Mouse (Mus musculus): ENCODE results near the gene Frmd5. TPM values are rescaled to one million over a fixed set of nuclear protein-coding genes. Genes with fewer than 3 reads are reported as not detected.

The Frmd5 gene
- polyA plus RNA-seq, 1 experiment from 2014 or later = 2.8 TPM

DNA sequence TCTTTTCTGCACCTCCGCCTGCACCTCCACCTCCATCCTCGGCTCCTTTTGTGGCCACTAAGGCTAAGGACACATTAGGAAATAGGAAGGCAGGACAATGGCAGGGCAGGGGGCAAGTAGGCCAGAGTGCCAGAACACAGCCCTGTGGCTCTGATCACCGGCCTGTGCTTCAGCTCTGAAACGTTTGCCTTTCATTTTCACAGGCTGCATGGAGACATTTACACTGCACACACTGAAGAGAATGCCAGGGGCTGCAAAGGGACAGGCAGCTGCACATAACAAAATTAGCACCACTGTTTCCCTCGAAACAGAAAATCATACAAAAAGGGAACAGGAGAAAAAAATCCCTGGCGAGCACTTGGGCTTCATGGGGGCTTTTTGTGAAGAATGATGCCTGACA is 107.6 kb downstream of the Frmd5 start:
- no peaks in the 10 kb centered on the region for H3K36me3 ChIP-seq (ENCODE audit: insufficient read depth)
- DNase-seq (no peak), ATAC-seq (ENCODE audit: insufficient read depth) (no peak)
- no peak overlapping the region for H3K4me3 ChIP-seq (ENCODE audit: low read depth, low read length)
- H3K9ac ChIP-seq = no peak overlapping the region
- no peaks in the 10 kb centered on the region for H3K27me3 ChIP-seq (ENCODE audit: insufficient read depth, low read length)
- TF ChIP-seq CTCF (IDR thresholded peaks at IDR 0.05; ENCODE audit: low read depth) = no peak
- 56% methylated on average over 6 of the region's 6 CpGs for WGBS
- no peak overlapping the region for H3K4me2 ChIP-seq
- H3K9me3 ChIP-seq (ENCODE audit: low read depth, low read length) = no peaks in the 10 kb centered on the region
- H3K27ac ChIP-seq (ENCODE audit: low read depth) = no peak overlapping the region
- no peaks in the 10 kb centered on the region for H3K4me1 ChIP-seq (ENCODE audit: insufficient read depth)

GRCm38 (mm10) chr2:121695436-121695835 is 111.5 kb downstream of the Frmd5 start:
- Histone ChIP-seq H3K4me3 (ENCODE audit: low read depth, low read length) (no peak overlapping the region), H3K9me3 (ENCODE audit: low read depth, low read length) (no peaks in the 10 kb centered on the region), H3K27ac (ENCODE audit: low read depth) (no peak overlapping the region), H3K27me3 (ENCODE audit: insufficient read depth, low read length) (no peaks in the 10 kb centered on the region), H3K4me1 (ENCODE audit: insufficient read depth) (no peaks in the 10 kb centered on the region), H3K9ac (no peak overlapping the region), H3K36me3 (ENCODE audit: insufficient read depth) (no peaks in the 10 kb centered on the region), H3K4me2 (no peak overlapping the region)
- peak; percentile 18 for DNase-seq
- ATAC-seq (ENCODE audit: insufficient read depth) = no peak
- peak; percentile 55 for TF ChIP-seq CTCF (IDR thresholded peaks at IDR 0.05; ENCODE audit: low read depth)
- 76% methylated on average over 10 of the region's 10 CpGs for WGBS

DNA sequence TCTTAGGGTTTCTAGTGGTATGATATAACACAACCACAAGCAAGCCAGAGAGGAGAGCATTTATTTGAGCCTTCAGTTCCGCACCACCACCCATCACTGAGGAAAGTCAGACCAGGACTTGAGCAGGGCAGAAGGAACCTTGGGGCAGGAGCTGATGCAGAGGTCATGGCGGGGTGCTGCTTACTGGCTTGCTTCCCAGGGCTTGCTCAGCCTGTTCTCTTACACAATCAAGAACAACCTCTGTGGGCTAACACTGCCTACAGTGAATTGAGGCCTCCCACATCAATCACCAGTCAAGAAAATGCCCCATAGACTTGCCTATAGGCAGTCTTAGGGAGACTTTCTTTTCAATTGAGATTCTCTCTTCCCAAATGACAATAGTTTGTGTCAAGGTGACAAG is 118.8 kb downstream of the Frmd5 start:
- 58% methylated on average over 2 of the region's 2 CpGs for WGBS
- no peak for ATAC-seq (ENCODE audit: insufficient read depth)
- H3K9me3 ChIP-seq (ENCODE audit: low read depth, low read length) = no peaks in the 10 kb centered on the region

GRCm38 (mm10) chr2:121683606-121684005 is 123.3 kb downstream of the Frmd5 start:
- no peaks in the 10 kb centered on the region for H3K9me3 ChIP-seq (ENCODE audit: low read depth, low read length)
- H3K9ac ChIP-seq = no peak overlapping the region
- no peaks in the 10 kb centered on the region for H3K27me3 ChIP-seq (ENCODE audit: insufficient read depth, low read length)
- no peak for TF ChIP-seq CTCF (IDR thresholded peaks at IDR 0.05; ENCODE audit: low read depth)
- H3K4me2 ChIP-seq = no peak overlapping the region
- H3K4me1 ChIP-seq (ENCODE audit: insufficient read depth) = no peaks in the 10 kb centered on the region
- ATAC-seq (ENCODE audit: insufficient read depth) (no peak), DNase-seq (no peak)
- no peak overlapping the region for H3K27ac ChIP-seq (ENCODE audit: low read depth)
- 88% methylated on average over 8 of the region's 8 CpGs for WGBS
- H3K36me3 ChIP-seq (ENCODE audit: insufficient read depth) = no peaks in the 10 kb centered on the region
- H3K4me3 ChIP-seq (ENCODE audit: low read depth, low read length) = no peak overlapping the region

More for the DNA sequence above, 118.8 kb downstream of the Frmd5 start:
- Histone ChIP-seq H3K4me3 (ENCODE audit: low read depth, low read length) (no peak overlapping the region), H3K36me3 (ENCODE audit: insufficient read depth) (no peaks in the 10 kb centered on the region), H3K9ac (no peak overlapping the region), H3K27me3 (ENCODE audit: insufficient read depth, low read length) (no peaks in the 10 kb centered on the region), H3K27ac (ENCODE audit: low read depth) (no peak overlapping the region), H3K4me2 (no peak overlapping the region), H3K4me1 (ENCODE audit: insufficient read depth) (no peaks in the 10 kb centered on the region)
- TF ChIP-seq CTCF (IDR thresholded peaks at IDR 0.05; ENCODE audit: low read depth) = no peak
- peak; percentile 6 for DNase-seq

DNA sequence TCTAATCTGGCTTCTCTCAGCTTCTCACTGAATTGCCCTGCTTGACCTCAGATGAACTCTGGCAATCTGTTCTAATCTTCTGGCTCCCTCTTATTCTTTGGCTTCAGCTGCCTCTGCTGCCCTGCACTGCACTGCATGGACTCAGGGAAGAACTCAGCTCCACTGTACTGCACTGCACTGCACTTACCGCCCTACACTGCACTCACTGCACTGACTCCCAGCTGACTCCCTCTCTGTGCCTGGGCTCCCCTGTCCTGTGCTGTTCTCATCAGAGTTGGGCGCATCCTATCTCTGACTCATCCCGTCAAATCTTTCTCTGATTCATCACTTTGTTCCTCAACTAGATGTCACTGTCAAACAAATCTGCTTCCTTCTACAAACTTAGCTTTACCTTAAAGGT is 124.5 kb downstream of the Frmd5 start:
- no peak for ATAC-seq (ENCODE audit: insufficient read depth)
- H3K36me3 ChIP-seq (ENCODE audit: insufficient read depth) = no peaks in the 10 kb centered on the region
- no peak overlapping the region for H3K4me3 ChIP-seq (ENCODE audit: low read depth, low read length)
- H3K4me1 ChIP-seq (ENCODE audit: insufficient read depth) = no peaks in the 10 kb centered on the region
- no peaks in the 10 kb centered on the region for H3K27me3 ChIP-seq (ENCODE audit: insufficient read depth, low read length)
- no peaks in the 10 kb centered on the region for H3K9me3 ChIP-seq (ENCODE audit: low read depth, low read length)
- TF ChIP-seq CTCF (IDR thresholded peaks at IDR 0.05; ENCODE audit: low read depth) = no peak
- no peak overlapping the region for H3K27ac ChIP-seq (ENCODE audit: low read depth)
- no peak overlapping the region for H3K9ac ChIP-seq
- DNase-seq = no peak
- no peak overlapping the region for H3K4me2 ChIP-seq
- WGBS = 86% methylated on average over 3 of the region's 3 CpGs

DNA sequence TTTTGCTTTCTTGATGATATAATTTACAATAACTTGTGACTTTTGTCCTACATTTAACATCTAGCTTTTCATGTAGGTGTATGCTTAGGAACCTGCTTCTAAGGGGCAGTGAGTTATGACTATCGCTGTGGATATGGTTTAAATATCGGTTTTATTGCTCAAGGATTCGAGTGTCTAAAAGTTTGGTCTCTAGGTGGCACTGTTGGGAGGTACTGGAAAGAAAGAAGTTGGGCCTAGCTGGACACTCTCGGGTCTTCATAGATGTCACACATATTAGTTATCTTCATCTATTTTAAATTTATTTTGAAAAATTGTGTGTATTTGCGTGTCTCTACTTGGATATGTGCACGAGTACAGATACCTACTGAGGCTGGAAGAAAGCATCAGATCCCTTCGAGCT is 127.2 kb downstream of the Frmd5 start:
- Histone ChIP-seq H3K27me3 (ENCODE audit: insufficient read depth, low read length) (no peaks in the 10 kb centered on the region), H3K36me3 (ENCODE audit: insufficient read depth) (no peaks in the 10 kb centered on the region), H3K9me3 (ENCODE audit: low read depth, low read length) (no peaks in the 10 kb centered on the region), H3K27ac (ENCODE audit: low read depth) (no peak overlapping the region), H3K4me2 (no peak overlapping the region), H3K4me3 (ENCODE audit: low read depth, low read length) (no peak overlapping the region), H3K9ac (no peak overlapping the region), H3K4me1 (ENCODE audit: insufficient read depth) (no peaks in the 10 kb centered on the region)
- TF ChIP-seq CTCF (IDR thresholded peaks at IDR 0.05; ENCODE audit: low read depth) = peak; percentile 30
- 72% methylated on average over 7 of the region's 7 CpGs for WGBS
- peak; percentile 61 for DNase-seq
- ATAC-seq (ENCODE audit: insufficient read depth) = no peak

GRCm38 (mm10) chr2:121677649-121677986 is 129.3 kb downstream of the Frmd5 start:
- no peak for ATAC-seq (ENCODE audit: insufficient read depth)
- H3K4me3 ChIP-seq (ENCODE audit: low read depth, low read length) = no peak overlapping the region
- DNase-seq = no peak
- 62% methylated on average over 6 of the region's 6 CpGs for WGBS
- no peaks in the 10 kb centered on the region for H3K36me3 ChIP-seq (ENCODE audit: insufficient read depth)
- H3K4me2 ChIP-seq = no peak overlapping the region
- no peak overlapping the region for H3K27ac ChIP-seq (ENCODE audit: low read depth)
- H3K9me3 ChIP-seq (ENCODE audit: low read depth, low read length) = no peaks in the 10 kb centered on the region
- no peak overlapping the region for H3K9ac ChIP-seq
- no peaks in the 10 kb centered on the region for H3K27me3 ChIP-seq (ENCODE audit: insufficient read depth, low read length)
- no peaks in the 10 kb centered on the region for H3K4me1 ChIP-seq (ENCODE audit: insufficient read depth)
- TF ChIP-seq CTCF (IDR thresholded peaks at IDR 0.05; ENCODE audit: low read depth) = no peak
